7 mouse cellular contexts compared by ENCODE assay signal in genomic region chr8:88282684-88283083, GRCm38 (mm10). TPM values are rescaled to one million over a fixed set of nuclear protein-coding genes. Genes with fewer than 3 reads are reported as not detected.
A peak's percentile ranks its signal among the peaks of the same experiment; 100 is the strongest.
DNase-seq lines count a peak whose midpoint lies in the region; ATAC-seq and TF ChIP-seq lines count a peak whose summit lies in the region.

No protein-coding gene starts in this region.

- TF ChIP-seq POLR2A in bone marrow, adult 2 months (IDR thresholded peaks at IDR 0.05; ENCODE audit: borderline replicate concordance, control insufficient read depth, low read depth, low read length) = no peak

- peak overlapping the region; percentile 43 for H3K27ac ChIP-seq in bone marrow, adult 2 months (ENCODE audit: control insufficient read depth, insufficient read depth, low read depth, low read length, poor library complexity)
- no peak overlapping the region for H3K27ac ChIP-seq in intestine, embryonic 16.5 days (ENCODE audit: low read length)

- no peak for TF ChIP-seq CTCF in bone marrow, adult 2 months (IDR thresholded peaks at IDR 0.05; ENCODE audit: control insufficient read depth, insufficient read depth, low read length)

- 14% methylated on average over 8 of the region's 8 CpGs for WGBS in bone marrow, adult 2 months
- 41% methylated on average over 8 of the region's 8 CpGs for WGBS in intestine, embryonic 16.5 days

- H3K4me2 ChIP-seq in intestine, embryonic 16.5 days (ENCODE audit: low read depth, low read length) = no peak overlapping the region

- no peaks in the 10 kb centered on the region for H3K27me3 ChIP-seq in intestine, embryonic 16.5 days (replicated peaks; ENCODE audit: control insufficient read depth, insufficient read depth, low read length)

- H3K36me3 ChIP-seq in intestine, embryonic 16.5 days (ENCODE audit: control insufficient read depth, insufficient read depth, low read length) = no peaks in the 10 kb centered on the region

- intact Hi-C loops in left cerebral cortex, postnatal 14 days (cut with DNase I) = no loop called here

- no peak overlapping the region for H3K4me3 ChIP-seq in bone marrow, adult 2 months (replicated peaks; ENCODE audit: control insufficient read depth, low read depth, low read length)
- no peak overlapping the region for H3K4me3 ChIP-seq in intestine, embryonic 16.5 days (ENCODE audit: low read length)

- ATAC-seq in intestine, embryonic 16.5 days = no peak

- no peaks in the 10 kb centered on the region for H3K9me3 ChIP-seq in intestine, embryonic 16.5 days (ENCODE audit: control insufficient read depth, low read length)

- no peak overlapping the region for H3K9ac ChIP-seq in intestine, embryonic 16.5 days (ENCODE audit: low read depth, low read length)

- peak; percentile 82 for DNase-seq in MN1 (ENCODE audit: low spot score)
- DNase-seq in heart, adult 8-10 months (ENCODE audit: low spot score) = peak; percentile 83
- peak; percentile 92 for DNase-seq in lung, postnatal 36 days
- DNase-seq in left cerebral cortex, postnatal 14 days (ENCODE audit: low spot score in 2 of 2) = no peak
- DNase-seq in layer of hippocampus, postnatal 14 days (ENCODE audit: low spot score in 2 of 2) = no peak

- peaks cover 8% of the 10 kb centered on the region; the same call in 1 of the 2 replicates for H3K4me1 ChIP-seq in bone marrow, adult 2 months (ENCODE audit: control insufficient read depth, insufficient read depth, low read length)
- 0 out of 2 replicates have a peak, but pooled peaks cover 4% of the 10 kb centered on the region for H3K4me1 ChIP-seq in intestine, embryonic 16.5 days (ENCODE audit: control insufficient read depth, insufficient read depth, low read length)

RNA-seq across cellular contexts. Expression of gene Adcy7, which starts 10.5 kb away (rescaled TPM):
- polyA plus RNA-seq in bone marrow, adult 2 months (2011; ENCODE audit: insufficient read depth, insufficient read length, low replicate concordance, missing spikeins) = 18.7 and 66.8 TPM in 2 replicates
- 1 to 10 TPM; 3.1 to 5.0 (median 4.2) TPM for total RNA-seq in heart, adult 8-10 months (2022)
- 2.7 and 2.9 TPM in 2 replicates for polyA plus RNA-seq in intestine, embryonic 16.5 days (2015; fragmentation: Nextera tagmentation; extraction: Ambion mirVana)
- total RNA-seq in left cerebral cortex, postnatal 14 days (2021) = 1 to 10 TPM; 4.9 to 5.0 TPM
- total RNA-seq in layer of hippocampus, postnatal 14 days (2021) = 1 to 10 TPM; 3.5 to 3.6 TPM

Comparison
In these comparisons a context has a peak if more than half of its experiments do, and no peak if none do; other contexts are left out.
1. DNase-seq: peak in MN1 (single experiment), heart, adult 8-10 months (single experiment) and lung, postnatal 36 days (single experiment); none in left cerebral cortex, postnatal 14 days (0 of 2) and layer of hippocampus, postnatal 14 days (0 of 2).